ENCODE assay signal across 18 mouse cellular contexts in genomic region chr12:85170948-85171307, GRCm38 (mm10). TPM values are rescaled to one million over a fixed set of nuclear protein-coding genes. Genes with fewer than 3 reads are reported as not detected.
"Had no signal": no experiment of that assay in that cellular context is flagged by ENCODE, and none has a peak within 500 bp of the region (broad histone marks: within the 10 kb centered on the region; RNA-seq: fewer than 3 reads in every experiment).

No protein-coding gene starts in this region.

- H3K36me3 ChIP-seq: heart, embryonic 15.5 days; liver, embryonic 12.5 days had no signal

- H3K4me2 ChIP-seq: heart, embryonic 13.5 days; heart, embryonic 15.5 days; hindbrain, embryonic 12.5 days; hindbrain, embryonic 14.5 days; kidney, embryonic 15.5 days; limb, embryonic 13.5 days; limb, embryonic 15.5 days; liver, embryonic 12.5 days had no signal

- H3K4me3 ChIP-seq: heart, embryonic 10.5 days; heart, embryonic 13.5 days; heart, embryonic 15.5 days; hindbrain, embryonic 12.5 days; kidney, embryonic 15.5 days; limb, embryonic 13.5 days; limb, embryonic 15.5 days; liver, embryonic 12.5 days had no signal

- H3K9ac ChIP-seq: forebrain, postnatal 0 days; heart, embryonic 13.5 days; heart, embryonic 15.5 days; hindbrain, embryonic 12.5 days; hindbrain, embryonic 14.5 days; kidney, embryonic 15.5 days; limb, embryonic 13.5 days; limb, embryonic 15.5 days; liver, embryonic 12.5 days had no signal

- H3K27ac ChIP-seq: heart, embryonic 10.5 days; heart, embryonic 13.5 days; hindbrain, embryonic 12.5 days; hindbrain, embryonic 14.5 days; kidney, embryonic 15.5 days; kidney, postnatal 0 days; limb, embryonic 13.5 days; limb, embryonic 15.5 days; liver, embryonic 12.5 days had no signal

- H3K27me3 ChIP-seq: heart, embryonic 15.5 days; kidney, embryonic 15.5 days; limb, embryonic 13.5 days; limb, embryonic 15.5 days had no signal

- ATAC-seq: intestine, embryonic 16.5 days; liver, embryonic 12.5 days had no signal

- H3K9me3 ChIP-seq: heart, embryonic 10.5 days; heart, embryonic 13.5 days; heart, embryonic 15.5 days; hindbrain, embryonic 12.5 days; kidney, embryonic 15.5 days; limb, embryonic 13.5 days; limb, embryonic 15.5 days; liver, embryonic 12.5 days had no signal

- DNase-seq: forebrain, postnatal 0 days; gastrocnemius, postnatal 10 days; kidney, postnatal 14 days; layer of hippocampus, adult 9-11 months; layer of hippocampus, postnatal 36 days had no signal

RNA-seq across cellular contexts. Expression of gene Pgf, which starts 6.7 kb away (rescaled TPM):
- total RNA-seq: liver, adult 2 months had no signal
- polyA plus RNA-seq: liver, adult 2 months had no signal

RNA-seq across cellular contexts. Expression of gene Rps6kl1, which starts 19.9 kb away (rescaled TPM):
- total RNA-seq: hematopoietic stem cell, adult 5-6 weeks had no signal
